Mouse (Mus musculus) stomach, embryonic 15.5 days (tissue): ENCODE data around the gene Pde2a. TPM values are rescaled to one million over a fixed set of nuclear protein-coding genes. Genes with fewer than 3 reads are reported as not detected.

Source experiments
- ATAC-seq: fragments of 200-750 bp; cut with Nextera tagmentation; 2 replicates; pipeline ENCODE4 v1.8.0; 2017; ENCODE audit warnings: low read depth, moderate number of reproducible peaks, moderate TSS enrichment; ENCODE audit not compliant: insufficient read depth, low FRiP score
- H3K27ac ChIP-seq: fragments of 300-500 bp; sonication (generic); 2 replicates; pipeline ENCODE4 v1.5.1; 2015; ENCODE audit warnings: mild to moderate bottlenecking, inconsistent platforms
- H3K27me3 ChIP-seq: fragments of 300-500 bp; sonication (generic); replicated peaks from 2 replicates; pipeline ENCODE4 v1.6.1; 2015; ENCODE audit warnings: inconsistent platforms
- H3K36me3 ChIP-seq: fragments of 300-500 bp; sonication (generic); 2 replicates; pipeline ENCODE4 v1.6.1; 2015; ENCODE audit warnings: inconsistent platforms
- H3K4me1 ChIP-seq: fragments of 300-500 bp; sonication (generic); 2 replicates; pipeline ENCODE4 v1.6.1; 2015; ENCODE audit warnings: inconsistent platforms
- H3K4me2 ChIP-seq: fragments of 300-500 bp; sonication (generic); 2 replicates; pipeline ENCODE4 v1.6.1; 2015; ENCODE audit warnings: mild to moderate bottlenecking, inconsistent platforms
- H3K4me3 ChIP-seq: fragments of 300-500 bp; sonication (generic); replicated peaks from 2 replicates; pipeline ENCODE4 v1.5.1; 2015; ENCODE audit warnings: inconsistent platforms
- H3K9ac ChIP-seq: fragments of 300-500 bp; sonication (generic); 2 replicates; pipeline ENCODE4 v1.6.1; 2015; ENCODE audit warnings: inconsistent platforms
- H3K9me3 ChIP-seq: fragments of 300-500 bp; sonication (generic); 2 replicates; pipeline ENCODE4 v1.6.1; 2016; ENCODE audit warnings: inconsistent platforms
- WGBS: fragments of 180-500 bp; shearing (Covaris S2); methylation state at CpG from one replicate; pipeline ENCODE4 v1.1.7; 2015; 5-methylcytosine and 5-hydroxymethylcytosine counted together
- polyA plus RNA-seq: library from polyadenylated mRNA; unstranded; fragments of >200 nt; fragmentation: Nextera tagmentation; extraction: Ambion mirVana; gene quantifications from 2 replicates; pipeline ENCODE4 v1.2.1, GENCODE M21; 2015

The Pde2a gene
- polyA plus RNA-seq, 1 experiment from 2014 or later = 9.1 TPM

- Histone ChIP-seq H3K4me3 (no peak overlapping the region), H3K27me3 (no peaks in the 10 kb centered on the region), H3K27ac (no peak overlapping the region), H3K9me3 (no peaks in the 10 kb centered on the region), H3K4me2 (no peak overlapping the region), H3K4me1 (no peaks in the 10 kb centered on the region), H3K36me3 (no peaks in the 10 kb centered on the region), H3K9ac (no peak overlapping the region)
- WGBS = 18% methylated on average over 2 of the region's 2 CpGs
- ATAC-seq = no peak
Observed at GRCm38 (mm10) chr7:101427736-101428135, 6.2 kb downstream of the Pde2a start.

DNA sequence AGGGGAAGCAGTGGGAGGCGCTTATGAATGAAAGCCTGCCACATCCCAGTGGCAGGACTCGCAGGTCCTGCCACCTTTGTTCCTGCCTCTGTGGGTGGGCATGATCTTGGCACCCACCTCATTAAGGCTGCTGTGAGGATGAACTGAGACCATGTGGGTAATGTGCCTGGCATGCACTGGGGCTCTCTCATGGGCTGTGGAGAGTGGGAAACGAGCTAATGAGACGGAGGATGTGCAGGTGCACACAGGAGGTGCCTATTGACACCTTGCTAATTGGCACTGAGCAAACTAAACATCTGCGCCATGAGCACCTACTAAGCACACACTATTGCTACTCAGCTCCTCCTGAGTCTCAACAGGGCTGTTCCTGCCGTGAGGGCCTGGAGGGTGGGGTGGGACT lies 13.5 kb downstream of the Pde2a start:
- no peak for ATAC-seq
- Histone ChIP-seq H3K36me3 (no peaks in the 10 kb centered on the region), H3K4me2 (no peak overlapping the region), H3K27ac (no peak overlapping the region), H3K9me3 (no peaks in the 10 kb centered on the region), H3K4me1 (no peaks in the 10 kb centered on the region), H3K27me3 (no peaks in the 10 kb centered on the region), H3K9ac (no peak overlapping the region), H3K4me3 (no peak overlapping the region)
- 58% methylated on average over 6 of the region's 6 CpGs for WGBS

GRCm38 (mm10) chr7:101437876-101438275 lies 16.4 kb downstream of the Pde2a start:
- H3K36me3 ChIP-seq = no peaks in the 10 kb centered on the region
- H3K4me3 ChIP-seq = no peak overlapping the region
- no peak for ATAC-seq
- no peaks in the 10 kb centered on the region for H3K4me1 ChIP-seq
- H3K27me3 ChIP-seq = no peaks in the 10 kb centered on the region
- no peak overlapping the region for H3K9ac ChIP-seq
- WGBS = 10% methylated on average over 1 of the region's 1 CpGs
- H3K27ac ChIP-seq = no peak overlapping the region
- H3K4me2 ChIP-seq = no peak overlapping the region
- no peaks in the 10 kb centered on the region for H3K9me3 ChIP-seq

- Histone ChIP-seq H3K36me3 (no peaks in the 10 kb centered on the region), H3K4me2 (no peak overlapping the region), H3K27ac (no peak overlapping the region), H3K9ac (no peak overlapping the region), H3K4me3 (no peak overlapping the region), H3K4me1 (no peaks in the 10 kb centered on the region), H3K9me3 (no peaks in the 10 kb centered on the region), H3K27me3 (no peaks in the 10 kb centered on the region)
- no peak for ATAC-seq
- WGBS = 54% methylated on average over 10 of the region's 10 CpGs
Observed at GRCm38 (mm10) chr7:101443093-101443492, 21.6 kb downstream of the Pde2a start.

- WGBS = 82% methylated on average over 4 of the region's 4 CpGs
- Histone ChIP-seq H3K36me3 (no peaks in the 10 kb centered on the region), H3K27me3 (no peaks in the 10 kb centered on the region), H3K4me1 (no peaks in the 10 kb centered on the region), H3K9me3 (no peaks in the 10 kb centered on the region), H3K27ac (no peak overlapping the region), H3K4me3 (no peak overlapping the region), H3K4me2 (no peak overlapping the region), H3K9ac (no peak overlapping the region)
- no peak for ATAC-seq
Observed at GRCm38 (mm10) chr7:101444211-101444610, 22.7 kb downstream of the Pde2a start.

GRCm38 (mm10) chr7:101449855-101450254 lies 28.4 kb downstream of the Pde2a start:
- no peak overlapping the region for H3K4me3 ChIP-seq
- no peaks in the 10 kb centered on the region for H3K36me3 ChIP-seq
- H3K9me3 ChIP-seq = no peaks in the 10 kb centered on the region
- WGBS = 37% methylated on average over 3 of the region's 3 CpGs
- no peak overlapping the region for H3K9ac ChIP-seq
- no peak overlapping the region for H3K27ac ChIP-seq
- H3K4me1 ChIP-seq = no peaks in the 10 kb centered on the region
- peaks cover 24% of the 10 kb centered on the region for H3K27me3 ChIP-seq
- no peak overlapping the region for H3K4me2 ChIP-seq
- no peak for ATAC-seq

DNA sequence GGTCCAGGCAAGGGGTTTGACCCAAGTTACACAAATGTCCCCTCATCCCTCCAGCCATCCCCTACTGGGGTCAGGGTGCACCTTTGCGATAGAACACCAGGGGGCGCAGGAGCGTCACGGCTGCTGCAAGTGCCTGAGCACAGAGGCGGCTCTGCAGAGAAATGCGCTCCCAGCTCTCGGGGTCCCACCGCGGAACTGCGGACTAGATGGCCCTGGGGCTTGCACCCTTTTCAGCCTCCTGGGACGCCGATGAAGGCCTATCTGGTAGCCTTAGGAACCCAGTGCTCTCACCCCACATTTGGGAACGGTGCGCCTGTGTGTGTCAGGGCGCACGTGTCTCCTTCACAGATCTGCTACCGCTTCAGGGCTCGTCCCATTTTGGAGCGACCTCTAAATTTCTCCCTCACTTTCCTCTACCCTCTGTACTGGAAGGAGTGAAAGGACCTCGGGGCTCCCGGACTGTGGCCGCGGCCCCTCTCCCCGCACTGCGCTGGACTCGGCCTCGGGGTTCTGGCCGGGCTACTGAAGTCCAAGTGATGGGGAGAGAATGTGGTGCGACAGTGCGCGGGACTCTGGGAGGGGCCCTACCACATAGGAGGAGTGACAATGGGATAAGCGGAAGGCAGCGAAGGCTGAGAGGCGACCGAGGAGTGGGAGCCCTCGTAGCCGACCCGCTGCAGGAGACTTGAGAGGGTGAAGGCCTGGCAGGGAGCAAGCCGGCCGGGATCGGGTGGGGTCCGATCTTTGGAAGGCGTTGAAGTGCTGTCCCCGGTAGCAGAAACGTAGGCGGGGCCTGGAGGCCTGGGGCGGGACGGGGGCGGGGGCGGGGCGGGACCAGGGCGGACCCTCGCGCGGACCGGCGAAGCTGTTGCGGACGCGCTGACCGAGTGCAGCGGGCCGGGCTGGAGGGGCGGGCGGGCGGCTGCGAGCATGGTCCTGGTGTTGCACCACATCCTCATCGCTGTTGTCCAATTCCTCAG lies 29.2 kb downstream of the Pde2a start:
- Histone ChIP-seq H3K9ac (no peak overlapping the region), H3K9me3 (no peaks in the 10 kb centered on the region), H3K4me2 (peak overlapping the region; percentile 100), H3K27me3 (peaks cover 24% of the 10 kb centered on the region), H3K27ac (no peak overlapping the region), H3K4me3 (peak overlapping the region; percentile 62), H3K4me1 (no peaks in the 10 kb centered on the region), H3K36me3 (no peaks in the 10 kb centered on the region)
- under 1% methylated on average over 52 of the region's 68 CpGs for WGBS
- peak; percentile 61 for ATAC-seq

- H3K9ac ChIP-seq = no peak overlapping the region
- WGBS = 80% methylated on average over 3 of the region's 3 CpGs
- ATAC-seq = no peak
- peaks cover 24% of the 10 kb centered on the region for H3K27me3 ChIP-seq
- H3K9me3 ChIP-seq = no peaks in the 10 kb centered on the region
- H3K4me2 ChIP-seq = peak overlapping the region; percentile 100
- no peak overlapping the region for H3K27ac ChIP-seq
- peak overlapping the region; percentile 62; the same call in 1 of the 2 replicates for H3K4me3 ChIP-seq
- H3K36me3 ChIP-seq = no peaks in the 10 kb centered on the region
- no peaks in the 10 kb centered on the region for H3K4me1 ChIP-seq
Observed at GRCm38 (mm10) chr7:101452669-101453068, 31.2 kb downstream of the Pde2a start.

DNA sequence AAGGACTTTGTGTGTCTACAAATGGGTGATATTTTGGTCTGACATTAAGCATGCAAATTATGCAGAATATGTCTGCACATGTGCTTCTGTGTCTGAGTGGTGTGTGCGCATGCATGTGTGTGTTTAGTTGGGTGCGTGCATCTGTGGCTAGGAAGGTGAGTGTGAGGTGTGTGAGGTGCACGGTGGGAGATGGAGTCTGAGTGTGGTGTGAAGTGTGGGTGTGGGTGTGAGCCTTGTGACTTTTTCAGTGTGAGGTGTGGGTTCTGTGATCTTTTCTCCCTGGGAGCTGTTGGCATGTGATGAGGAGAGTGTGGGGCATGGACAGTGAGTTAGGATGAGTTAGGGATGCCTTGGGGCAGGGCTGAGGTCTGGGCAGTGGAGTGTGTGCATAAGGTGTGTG lies 31.8 kb downstream of the Pde2a start:
- no peaks in the 10 kb centered on the region for H3K36me3 ChIP-seq
- no peak overlapping the region for H3K27ac ChIP-seq
- 0 out of 2 replicates have a peak overlapping the region, but pooled peaks have one; percentile 62 for H3K4me3 ChIP-seq
- peaks cover 24% of the 10 kb centered on the region for H3K27me3 ChIP-seq
- H3K4me1 ChIP-seq = no peaks in the 10 kb centered on the region
- H3K4me2 ChIP-seq = peak overlapping the region; percentile 100
- no peaks in the 10 kb centered on the region for H3K9me3 ChIP-seq
- 80% methylated on average over 3 of the region's 3 CpGs for WGBS
- ATAC-seq = no peak
- H3K9ac ChIP-seq = no peak overlapping the region

DNA sequence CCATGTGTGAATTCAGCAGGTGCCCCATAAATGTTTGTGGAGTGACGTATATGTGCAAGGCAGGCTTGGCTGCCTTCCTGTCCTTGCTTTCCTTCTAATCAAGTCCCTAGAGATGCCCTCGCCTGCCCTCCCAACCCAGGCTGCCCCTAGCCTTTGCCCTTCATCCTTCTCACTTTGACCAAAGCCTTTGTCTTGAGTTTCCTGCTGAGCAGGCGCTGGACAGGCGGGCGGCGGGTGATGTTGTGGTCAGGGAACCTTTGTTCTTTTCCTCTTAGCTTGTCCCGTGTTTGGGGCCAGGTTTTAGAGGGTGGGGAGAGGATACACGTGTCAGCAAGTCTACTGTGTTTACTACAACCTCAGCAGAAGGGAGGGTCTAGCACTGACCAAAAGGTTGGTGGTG lies 32.2 kb downstream of the Pde2a start:
- Histone ChIP-seq H3K27ac (no peak overlapping the region), H3K4me2 (peak overlapping the region; percentile 100; the same call in 1 of the 2 replicates), H3K27me3 (peaks cover 24% of the 10 kb centered on the region), H3K4me3 (no peak overlapping the region), H3K36me3 (no peaks in the 10 kb centered on the region), H3K9me3 (no peaks in the 10 kb centered on the region), H3K9ac (no peak overlapping the region), H3K4me1 (no peaks in the 10 kb centered on the region)
- 31% methylated on average over 8 of the region's 8 CpGs for WGBS
- no peak for ATAC-seq

DNA sequence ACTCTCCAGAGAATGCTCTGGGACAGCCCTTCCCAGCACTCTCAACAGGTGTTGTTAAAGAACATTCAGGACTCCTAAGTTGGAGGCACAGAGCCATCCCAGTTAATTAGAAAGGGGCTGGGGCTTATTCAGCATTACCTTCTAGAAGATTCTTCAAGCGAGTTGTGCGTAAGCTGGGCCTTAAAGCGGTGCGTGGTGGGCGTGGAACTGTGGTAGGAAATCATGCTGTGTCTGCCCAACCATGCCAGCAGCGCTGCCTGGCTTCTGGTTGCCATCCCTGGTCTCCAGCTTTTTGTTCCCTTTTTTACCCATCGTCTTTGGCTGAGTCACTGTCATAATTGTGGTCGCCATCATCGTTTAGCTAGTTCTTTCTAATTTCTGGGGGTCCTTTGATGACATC lies 33.0 kb downstream of the Pde2a start:
- Histone ChIP-seq H3K9ac (no peak overlapping the region), H3K4me1 (0 out of 2 replicates have a peak, but pooled peaks cover under 1% of the 10 kb centered on the region), H3K27me3 (peaks cover 23% of the 10 kb centered on the region), H3K4me2 (no peak overlapping the region), H3K4me3 (no peak overlapping the region), H3K9me3 (no peaks in the 10 kb centered on the region), H3K36me3 (no peaks in the 10 kb centered on the region), H3K27ac (no peak overlapping the region)
- 86% methylated on average over 9 of the region's 9 CpGs for WGBS
- ATAC-seq = no peak

- no peak overlapping the region for H3K9ac ChIP-seq
- ATAC-seq = no peak
- H3K4me1 ChIP-seq = 0 out of 2 replicates have a peak, but pooled peaks cover 4% of the 10 kb centered on the region
- WGBS = 73% methylated on average over 6 of the region's 6 CpGs
- H3K27ac ChIP-seq = no peak overlapping the region
- H3K36me3 ChIP-seq = no peaks in the 10 kb centered on the region
- peaks cover 19% of the 10 kb centered on the region for H3K27me3 ChIP-seq
- H3K4me2 ChIP-seq = no peak overlapping the region
- H3K9me3 ChIP-seq = no peaks in the 10 kb centered on the region
- no peak overlapping the region for H3K4me3 ChIP-seq
Observed at GRCm38 (mm10) chr7:101455141-101455540, 33.6 kb downstream of the Pde2a start.
